In genomic region chr6:136521681-136522080, GRCm38 (mm10) we compare ENCODE assay signal across 14 mouse cellular contexts. TPM values are rescaled to one million over a fixed set of nuclear protein-coding genes. Genes with fewer than 3 reads are reported as not detected.
A peak's percentile ranks its signal among the peaks of the same experiment; 100 is the strongest.
DNase-seq lines count a peak whose midpoint lies in the region; ATAC-seq lines count a peak whose summit lies in the region.
"Had no signal": no experiment of that assay in that cellular context is flagged by ENCODE, and none has a peak within 500 bp of the region (broad histone marks: within the 10 kb centered on the region; RNA-seq: fewer than 3 reads in every experiment).

No protein-coding gene starts in this region.

- H3K36me3 ChIP-seq in kidney, embryonic 16.5 days (ENCODE audit: insufficient read depth, low read length), result peaks cover 30% of the 10 kb centered on the region
- no peaks in the 10 kb centered on the region for H3K36me3 ChIP-seq in midbrain, embryonic 16.5 days (ENCODE audit: control insufficient read depth, insufficient read depth, low read length)
- H3K36me3 ChIP-seq in midbrain, embryonic 13.5 days, result peaks cover 28% of the 10 kb centered on the region

- no peak for ATAC-seq in kidney, embryonic 16.5 days (ENCODE audit: low FRiP score, low TSS enrichment)
- ATAC-seq in midbrain, embryonic 16.5 days, result no peak
- ATAC-seq in midbrain, embryonic 13.5 days, result no peak
- ATAC-seq: forebrain, embryonic 15.5 days had no signal

- H3K9me3 ChIP-seq in kidney, embryonic 16.5 days (ENCODE audit: low read length), result peaks cover 11% of the 10 kb centered on the region
- 0 out of 2 replicates have a peak, but pooled peaks cover 4% of the 10 kb centered on the region for H3K9me3 ChIP-seq in midbrain, embryonic 16.5 days (replicated peaks; ENCODE audit: control insufficient read depth, low read length, poor library complexity, severe bottlenecking)
- H3K9me3 ChIP-seq in midbrain, embryonic 13.5 days, result no peaks in the 10 kb centered on the region

- H3K27ac ChIP-seq in kidney, embryonic 16.5 days (ENCODE audit: low read length), result 0 out of 2 replicates have a peak overlapping the region, but pooled peaks have one; percentile 25
- no peak overlapping the region for H3K27ac ChIP-seq in midbrain, embryonic 16.5 days (ENCODE audit: low read length)
- H3K27ac ChIP-seq in midbrain, embryonic 13.5 days, result no peak overlapping the region
- H3K27ac ChIP-seq: forebrain, embryonic 15.5 days; hindbrain, embryonic 13.5 days had no signal

- no peak overlapping the region for H3K4me3 ChIP-seq in kidney, embryonic 16.5 days (ENCODE audit: low read length)
- H3K4me3 ChIP-seq in midbrain, embryonic 16.5 days (ENCODE audit: low read depth, low read length), result no peak overlapping the region
- H3K4me3 ChIP-seq in midbrain, embryonic 13.5 days (replicated peaks), result no peak overlapping the region
- H3K4me3 ChIP-seq: forebrain, embryonic 15.5 days; hindbrain, embryonic 13.5 days had no signal

- no peaks in the 10 kb centered on the region for H3K27me3 ChIP-seq in kidney, embryonic 16.5 days (ENCODE audit: insufficient read depth, low read length)
- no peaks in the 10 kb centered on the region for H3K27me3 ChIP-seq in midbrain, embryonic 16.5 days (ENCODE audit: control insufficient read depth, insufficient read depth, low read depth, low read length)
- H3K27me3 ChIP-seq in midbrain, embryonic 13.5 days, result no peaks in the 10 kb centered on the region
- H3K27me3 ChIP-seq: forebrain, embryonic 15.5 days; hindbrain, embryonic 13.5 days had no signal

- H3K4me2 ChIP-seq in kidney, embryonic 16.5 days (replicated peaks; ENCODE audit: low read depth, low read length), result no peak overlapping the region
- peak overlapping the region; percentile 17; the same call in 1 of the 2 replicates for H3K4me2 ChIP-seq in midbrain, embryonic 16.5 days (ENCODE audit: low read length)
- H3K4me2 ChIP-seq in midbrain, embryonic 13.5 days (replicated peaks), result no peak overlapping the region
- H3K4me2 ChIP-seq: hindbrain, embryonic 13.5 days had no signal

- peak; percentile 23 for DNase-seq in cerebellum, adult 9-10 months
- DNase-seq in cerebellum, adult 8-10 months, result no peak
- no peak for DNase-seq in kidney, postnatal 14 days
- DNase-seq in neural tube, embryonic 10.5 days (ENCODE audit: extremely low spot score, low spot score), result peak; percentile 11
- no peak for DNase-seq in retina, postnatal 1 day
- DNase-seq: cerebellum, postnatal 25 days; gastrocnemius, postnatal 25 days; kidney, postnatal 10 days; layer of hippocampus, postnatal 36 days had no signal

- H3K4me1 ChIP-seq in kidney, embryonic 16.5 days (ENCODE audit: insufficient read depth, low read length), result peaks cover 7% of the 10 kb centered on the region; the same call in 1 of the 2 replicates
- H3K4me1 ChIP-seq in midbrain, embryonic 16.5 days (ENCODE audit: control insufficient read depth, insufficient read depth, low read length), result peaks cover 9% of the 10 kb centered on the region
- H3K4me1 ChIP-seq in midbrain, embryonic 13.5 days (replicated peaks), result peaks cover 4% of the 10 kb centered on the region; the same call in 1 of the 2 replicates

- no peak overlapping the region for H3K9ac ChIP-seq in kidney, embryonic 16.5 days (replicated peaks; ENCODE audit: low read length)
- H3K9ac ChIP-seq in midbrain, embryonic 16.5 days (ENCODE audit: low read depth, low read length), result no peak overlapping the region
- H3K9ac ChIP-seq in midbrain, embryonic 13.5 days (replicated peaks), result no peak overlapping the region
- H3K9ac ChIP-seq: forebrain, embryonic 15.5 days; hindbrain, embryonic 13.5 days had no signal

RNA-seq across cellular contexts. Expression of gene Atf7ip, which starts 15.7 kb away (rescaled TPM):
- polyA plus RNA-seq in kidney, embryonic 16.5 days (2015; fragmentation: Nextera tagmentation; extraction: Ambion mirVana), result 38.0 and 41.0 TPM in 2 replicates
- polyA plus RNA-seq in midbrain, embryonic 16.5 days (2015; fragmentation: Nextera tagmentation; extraction: Ambion mirVana), result 38.2 and 40.6 TPM in 2 replicates
- polyA plus RNA-seq in midbrain, embryonic 13.5 days (2015; fragmentation: Nextera tagmentation; extraction: Ambion mirVana), result 48.5 and 49.9 TPM in 2 replicates

Comparison
In these comparisons a context has a peak if more than half of its experiments do, and no peak if none do; other contexts are left out.
1. DNase-seq: peak in cerebellum, adult 9-10 months (single experiment) and neural tube, embryonic 10.5 days (single experiment); none in cerebellum, adult 8-10 months (single experiment), kidney, postnatal 14 days (single experiment) and retina, postnatal 1 day (single experiment).